Mouse (Mus musculus): Measurements from ENCODE around the gene Zfp663.

Zfp663 gene

DNA sequence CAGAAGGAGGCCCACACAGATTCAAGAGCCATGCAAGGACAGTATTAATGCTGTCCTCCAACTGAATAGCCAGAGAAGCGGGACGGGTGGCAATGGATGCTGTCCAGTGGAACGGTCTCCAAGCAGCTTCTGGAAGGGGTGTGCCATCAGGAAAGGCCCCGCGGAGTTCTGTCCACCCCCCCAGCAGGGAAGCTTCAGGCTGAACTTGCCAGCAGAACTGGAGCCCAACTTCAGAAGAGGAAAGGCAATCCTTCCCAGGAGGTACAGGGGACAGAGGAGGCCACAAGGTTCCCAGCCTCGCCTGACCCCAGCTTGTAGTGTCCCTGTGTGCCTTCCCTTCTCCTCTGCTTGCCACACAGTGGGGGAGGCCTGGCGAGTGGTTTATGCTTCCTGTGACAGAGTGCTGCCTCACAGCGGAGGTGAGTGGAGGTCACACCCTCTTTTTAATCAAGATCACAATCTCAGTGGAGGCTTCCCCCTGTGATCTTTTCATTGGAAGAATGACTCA, 47.1 kb downstream of the Zfp663 start:
- DNase-seq (ENCODE audit: low spot score in 2 of 2): no peak

- DNase-seq (ENCODE audit: low spot score in 2 of 2): peak; percentile 68 to 69
These were observed 47.9 kb downstream of the Zfp663 start for GRCm38 (mm10) chr2:165320531-165321150.

- DNase-seq (ENCODE audit: low spot score in 2 of 2): no peak
These were observed 49.0 kb downstream of the Zfp663 start for GRCm38 (mm10) chr2:165319503-165319902.

DNA sequence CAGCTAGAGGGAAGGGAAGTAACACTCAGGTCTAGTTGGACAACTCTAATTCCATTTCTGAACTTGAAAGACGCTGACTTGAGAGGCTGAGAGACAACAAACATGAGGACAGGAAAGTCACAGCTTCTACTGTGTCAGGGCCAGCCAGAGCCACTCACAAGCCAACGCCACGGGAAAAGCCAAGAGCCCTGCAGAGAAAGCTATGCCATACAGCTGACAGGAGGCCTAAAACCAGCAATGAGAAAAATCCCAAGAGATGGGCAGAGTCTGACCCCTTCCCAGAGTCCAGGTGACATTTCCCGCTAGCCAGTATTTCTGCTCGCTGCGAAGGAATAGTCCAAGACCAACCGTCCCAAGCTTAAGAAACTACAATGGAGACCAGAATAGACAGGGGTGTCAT, 49.6 kb downstream of the Zfp663 start:
- no peak for DNase-seq (ENCODE audit: low spot score in 2 of 2)

GRCm38 (mm10) chr2:165317621-165318263, 50.8 kb downstream of the Zfp663 start:
- no peak for DNase-seq (ENCODE audit: low spot score in 2 of 2)

DNA sequence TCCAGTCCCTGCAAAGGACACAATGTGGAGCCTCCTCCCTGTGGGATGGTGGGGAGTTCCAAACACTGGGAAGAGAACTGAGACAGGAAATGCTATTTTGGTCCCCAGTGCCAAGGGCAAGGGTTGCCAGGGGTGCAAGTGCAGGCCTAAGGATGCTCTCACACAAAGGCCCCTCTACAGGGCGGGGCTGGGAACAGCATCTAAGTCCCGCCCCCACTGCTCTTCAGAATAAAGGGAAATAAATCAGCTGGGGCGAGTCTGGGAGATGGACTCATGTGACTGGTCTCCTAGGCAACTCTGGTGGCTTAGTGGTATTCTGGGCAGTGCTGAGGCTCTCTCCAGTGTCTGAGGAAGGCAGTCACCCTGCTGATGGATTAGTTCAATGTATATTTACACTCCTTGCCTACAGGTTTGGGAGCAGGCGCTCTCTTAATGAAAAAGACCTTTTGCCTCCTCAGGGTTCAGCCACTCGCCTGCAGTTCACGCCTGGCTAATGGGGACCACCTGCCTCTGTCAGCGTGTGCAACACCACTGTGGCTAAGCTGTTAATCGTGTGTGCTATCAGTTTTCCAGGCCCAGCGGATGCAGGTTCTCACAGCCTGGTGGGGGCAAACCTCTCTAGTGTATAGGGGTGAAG, 51.6 kb downstream of the Zfp663 start:
- peak; percentile 80 to 83 for DNase-seq (ENCODE audit: low spot score in 2 of 2)

DNA sequence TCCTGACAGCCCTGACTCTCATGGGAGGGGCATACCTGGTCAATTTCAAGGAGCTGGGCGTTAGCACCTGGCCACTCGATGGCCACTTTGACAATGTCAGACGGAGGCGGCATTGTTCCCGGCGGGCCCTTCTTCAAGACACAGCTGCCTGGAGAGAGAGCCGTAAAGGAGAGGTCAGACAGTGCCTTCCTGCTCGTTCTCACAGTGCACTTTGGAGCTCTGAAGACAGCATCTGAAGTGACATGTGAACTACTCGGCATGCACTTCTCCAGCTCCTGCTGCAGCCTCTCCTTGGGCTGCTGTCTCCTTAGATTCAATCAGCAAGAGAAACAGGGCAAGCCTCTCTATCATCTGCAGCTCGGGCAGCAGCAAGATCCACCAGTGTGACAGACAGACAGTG, 52.3 kb downstream of the Zfp663 start:
- DNase-seq (ENCODE audit: low spot score in 2 of 2): no peak

GRCm38 (mm10) chr2:165314197-165314596, 54.3 kb downstream of the Zfp663 start:
- no peak for DNase-seq (ENCODE audit: low spot score in 2 of 2)

- DNase-seq (ENCODE audit: low spot score in 2 of 2): no peak
These were observed 56.1 kb downstream of the Zfp663 start for GRCm38 (mm10) chr2:165312381-165312780.

DNA sequence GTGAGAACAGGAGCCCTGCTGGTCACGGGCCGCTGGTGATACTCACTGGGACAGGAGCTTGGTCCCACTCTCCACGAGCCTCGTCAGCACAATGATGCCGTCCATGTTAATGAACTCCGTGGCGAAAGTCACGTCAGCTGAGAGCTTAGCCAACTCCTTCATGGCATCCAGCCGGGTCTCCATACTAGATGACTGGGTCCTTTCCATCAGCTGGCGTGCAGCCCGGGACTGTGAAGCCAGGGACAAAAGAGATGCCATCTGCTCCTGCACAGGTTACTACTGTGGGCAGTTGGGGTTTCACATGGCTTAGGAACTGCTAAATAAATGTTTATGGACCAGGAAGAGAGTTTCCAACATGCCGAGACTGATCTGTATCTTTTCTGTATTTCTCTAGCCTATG, 57.0 kb downstream of the Zfp663 start:
- DNase-seq (ENCODE audit: low spot score in 2 of 2): no peak

- DNase-seq (ENCODE audit: low spot score in 2 of 2): no peak
These were observed 57.6 kb downstream of the Zfp663 start for GRCm38 (mm10) chr2:165310818-165311425.

- DNase-seq (ENCODE audit: low spot score in 2 of 2): no peak
These were observed 60.7 kb downstream of the Zfp663 start for GRCm38 (mm10) chr2:165307801-165308200.

DNA sequence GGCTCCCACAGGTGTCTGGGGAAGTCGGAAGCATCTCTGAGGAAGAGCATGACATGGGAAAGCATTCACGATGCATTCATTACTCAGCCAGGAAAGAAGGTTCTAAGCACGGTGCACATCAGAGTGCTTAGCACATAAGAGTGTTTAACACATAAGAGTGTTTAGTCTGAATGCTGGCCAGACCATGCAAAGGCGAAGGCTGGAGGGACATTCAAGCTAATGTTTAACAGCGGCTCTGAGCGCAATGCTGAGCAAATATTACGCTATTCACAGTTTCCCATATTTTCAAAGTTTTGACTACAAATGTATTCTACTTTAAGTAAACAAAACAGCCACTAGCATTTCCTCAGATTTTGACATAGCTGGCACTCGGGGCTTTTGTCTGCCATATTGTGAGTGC, 63.1 kb downstream of the Zfp663 start:
- no peak for DNase-seq (ENCODE audit: low spot score in 2 of 2)

DNA sequence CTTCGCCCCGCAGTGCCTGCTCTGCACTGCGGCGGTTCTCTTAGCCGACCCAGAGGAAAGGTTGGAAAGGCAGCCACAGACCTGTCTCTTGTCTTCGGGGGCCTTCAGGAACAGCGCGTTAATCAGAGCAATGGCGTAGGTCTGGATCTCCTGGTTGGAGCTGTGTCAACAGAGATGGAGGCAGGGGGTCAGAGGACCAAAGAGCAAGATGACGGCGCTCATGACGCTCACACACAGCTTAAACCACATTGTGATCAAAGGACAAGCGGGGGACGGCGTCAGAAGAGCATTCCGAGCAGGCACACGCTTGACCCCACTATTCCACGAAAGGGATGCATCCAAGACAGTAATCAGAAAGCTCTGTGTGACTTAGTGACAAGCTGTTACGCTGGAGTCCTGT, 63.7 kb downstream of the Zfp663 start:
- DNase-seq (ENCODE audit: low spot score in 2 of 2): no peak

GRCm38 (mm10) chr2:165303354-165304012, 65.0 kb downstream of the Zfp663 start:
- DNase-seq (ENCODE audit: low spot score in 2 of 2): no peak

GRCm38 (mm10) chr2:165301409-165301808, 67.1 kb downstream of the Zfp663 start:
- no peak for DNase-seq (ENCODE audit: low spot score in 2 of 2)

Measured in right cerebral cortex, adult 2 months (tissue).